9 mouse cellular contexts compared by ENCODE assay signal in the genomic region with DNA sequence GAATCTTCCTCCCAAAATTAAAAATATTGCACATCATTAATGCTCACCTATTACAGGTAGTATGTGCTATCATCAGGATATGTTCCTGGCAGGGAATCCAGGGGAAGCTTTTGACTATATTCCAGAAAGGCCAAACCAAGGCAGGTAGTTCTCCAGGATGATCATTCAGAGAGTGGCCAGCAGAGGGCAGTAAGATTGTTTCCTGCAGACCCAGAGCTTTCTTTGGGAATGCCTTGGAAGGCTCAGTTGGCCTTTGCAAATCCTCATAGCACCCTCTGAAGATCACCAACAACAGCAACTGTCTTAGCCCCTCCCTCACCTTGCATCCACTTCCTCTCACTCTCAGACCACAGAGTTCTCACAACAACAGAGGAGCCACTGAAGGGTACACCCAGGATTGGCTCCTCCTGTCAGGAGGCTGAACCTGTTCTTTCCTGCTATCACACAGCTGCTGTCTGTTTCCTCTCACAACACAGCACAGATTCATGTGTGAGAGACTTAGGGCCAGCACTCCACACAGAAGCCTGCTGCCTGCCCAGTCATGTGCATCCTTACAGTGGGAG. TPM values are rescaled to one million over a fixed set of nuclear protein-coding genes. Genes with fewer than 3 reads are reported as not detected.
A peak's percentile ranks its signal among the peaks of the same experiment; 100 is the strongest.
DNase-seq lines count a peak whose midpoint lies in the region; ATAC-seq and TF ChIP-seq lines count a peak whose summit lies in the region.
"Had no signal": no experiment of that assay in that cellular context is flagged by ENCODE, and none has a peak within 500 bp of the region (broad histone marks: within the 10 kb centered on the region; RNA-seq: fewer than 3 reads in every experiment).

No protein-coding gene starts in this region.

- peak; percentile 16 for DNase-seq in forebrain, embryonic 10.5 days (ENCODE audit: extremely low spot score, low spot score)
- DNase-seq in lung, embryonic 14.5 days = peak; percentile 49
- no peak for DNase-seq in lung, adult 18-20 months
- DNase-seq in brain, adult 2 months (ENCODE audit: low read depth, low spot score) = peak; percentile 44
- DNase-seq in neural tube, embryonic 11.5 days (ENCODE audit: low spot score) = peak; percentile 20
- no peak for DNase-seq in Muller cell, postnatal 12 days (ENCODE audit: inconsistent ontology term)
- DNase-seq in spleen, adult 12 weeks (ENCODE audit: low spot score) = no peak

- no peaks in the 10 kb centered on the region for H3K4me1 ChIP-seq in forebrain, embryonic 10.5 days
- no peaks in the 10 kb centered on the region for H3K4me1 ChIP-seq in forebrain, embryonic 15.5 days
- H3K4me1 ChIP-seq in lung, embryonic 14.5 days (ENCODE audit: insufficient read depth) = no peaks in the 10 kb centered on the region
- no peaks in the 10 kb centered on the region for H3K4me1 ChIP-seq in neural tube, embryonic 11.5 days (ENCODE audit: control insufficient read depth, insufficient read depth, low read length)

- no peak overlapping the region for H3K27ac ChIP-seq in forebrain, embryonic 10.5 days
- H3K27ac ChIP-seq in forebrain, embryonic 15.5 days (replicated peaks) = no peak overlapping the region
- H3K27ac ChIP-seq in lung, embryonic 14.5 days (ENCODE audit: low read depth) = no peak overlapping the region
- H3K27ac ChIP-seq in neural tube, embryonic 11.5 days (ENCODE audit: low read depth, low read length) = no peak overlapping the region

- H3K36me3 ChIP-seq in forebrain, embryonic 10.5 days (replicated peaks) = no peaks in the 10 kb centered on the region
- H3K36me3 ChIP-seq in forebrain, embryonic 15.5 days = no peaks in the 10 kb centered on the region
- H3K36me3 ChIP-seq in lung, embryonic 14.5 days (ENCODE audit: insufficient read depth) = no peaks in the 10 kb centered on the region
- H3K36me3 ChIP-seq in neural tube, embryonic 11.5 days (ENCODE audit: control insufficient read depth, insufficient read depth, low read length) = no peaks in the 10 kb centered on the region

- H3K27me3 ChIP-seq in forebrain, embryonic 10.5 days (ENCODE audit: poor library complexity, severe bottlenecking) = no peaks in the 10 kb centered on the region
- H3K27me3 ChIP-seq in forebrain, embryonic 15.5 days = no peaks in the 10 kb centered on the region
- H3K27me3 ChIP-seq in lung, embryonic 14.5 days (ENCODE audit: insufficient read depth, low read length) = no peaks in the 10 kb centered on the region
- H3K27me3 ChIP-seq in neural tube, embryonic 11.5 days (ENCODE audit: control insufficient read depth, insufficient read depth, low read length) = no peaks in the 10 kb centered on the region

- no peak for ATAC-seq in forebrain, embryonic 15.5 days (replicated peaks)
- no peak for ATAC-seq in lung, embryonic 14.5 days (ENCODE audit: insufficient read depth)
- no peak for ATAC-seq in neural tube, embryonic 11.5 days (ENCODE audit: insufficient read depth, low FRiP score, low TSS enrichment)

- no peak overlapping the region for H3K4me3 ChIP-seq in forebrain, embryonic 10.5 days
- no peak overlapping the region for H3K4me3 ChIP-seq in forebrain, embryonic 15.5 days
- no peak overlapping the region for H3K4me3 ChIP-seq in lung, embryonic 14.5 days (ENCODE audit: low read depth, low read length)
- no peak overlapping the region for H3K4me3 ChIP-seq in neural tube, embryonic 11.5 days (ENCODE audit: low read depth, low read length)

- no peak overlapping the region for H3K4me2 ChIP-seq in forebrain, embryonic 15.5 days (replicated peaks)
- H3K4me2 ChIP-seq in lung, embryonic 14.5 days = no peak overlapping the region
- H3K4me2 ChIP-seq in neural tube, embryonic 11.5 days (ENCODE audit: low read depth) = no peak overlapping the region

- no peaks in the 10 kb centered on the region for H3K9me3 ChIP-seq in forebrain, embryonic 10.5 days
- H3K9me3 ChIP-seq in forebrain, embryonic 15.5 days = no peaks in the 10 kb centered on the region
- H3K9me3 ChIP-seq in lung, embryonic 14.5 days (ENCODE audit: low read depth, low read length) = no peaks in the 10 kb centered on the region
- H3K9me3 ChIP-seq in neural tube, embryonic 11.5 days (ENCODE audit: control insufficient read depth, low read length) = no peaks in the 10 kb centered on the region

- peak; percentile 62 for TF ChIP-seq CTCF in lung, embryonic 14.5 days (IDR thresholded peaks at IDR 0.05; ENCODE audit: low read depth)

- no peak overlapping the region for H3K9ac ChIP-seq in forebrain, embryonic 15.5 days (replicated peaks)
- H3K9ac ChIP-seq in lung, embryonic 14.5 days = no peak overlapping the region
- no peak overlapping the region for H3K9ac ChIP-seq in neural tube, embryonic 11.5 days (ENCODE audit: low read length)

RNA-seq across cellular contexts. Expression of a gene that starts 23.0 kb away (rescaled TPM):
- polyA plus RNA-seq in forebrain, embryonic 10.5 days (2016; fragmentation: Nextera tagmentation; extraction: Ambion mirVana) = not detected in 2 replicates
- not detected in 2 replicates for polyA plus RNA-seq in forebrain, embryonic 15.5 days (2015; fragmentation: Nextera tagmentation; extraction: Ambion mirVana)
- not detected in 2 replicates for polyA plus RNA-seq in lung, embryonic 14.5 days (2014; fragmentation: Nextera tagmentation; extraction: Ambion mirVana)
- polyA plus RNA-seq in neural tube, embryonic 11.5 days (2014; fragmentation: Nextera tagmentation; extraction: Ambion mirVana) = not detected in 2 replicates
- polyA plus RNA-seq: frontal cortex, adult 2 months had no signal

Comparison
In these comparisons a context has a peak if more than half of its experiments do, and no peak if none do; other contexts are left out.
1. DNase-seq: peak in forebrain, embryonic 10.5 days (single experiment), lung, embryonic 14.5 days (single experiment), brain, adult 2 months (single experiment) and neural tube, embryonic 11.5 days (single experiment); none in lung, adult 18-20 months (0 of 2), Muller cell, postnatal 12 days (single experiment) and spleen, adult 12 weeks (single experiment).